Mouse (Mus musculus) layer of hippocampus, adult 9-11 months (tissue): ENCODE measurements around the gene Hist1h2ad.
A peak's percentile ranks its signal among the peaks of the same experiment; 100 is the strongest.
"Not testable (repeated sequence)": the region's sequence is repeated elsewhere in the genome, so short reads cannot be mapped to it uniquely, and the experiment has no call there.

Experiments used
- DNase-seq: peaks from one replicate; pipeline ENCODE4 v3.0.0; 2022

Gene Hist1h2ad

GRCm38 (mm10) chr13:23570261-23571021 lies 3.7 kb upstream of the Hist1h2ad start:
- DNase-seq: not testable (repeated sequence)

GRCm38 (mm10) chr13:23571022-23571503 lies 3.1 kb upstream of the Hist1h2ad start, which contains the start of the genes Hist1h2ae and Hist1h2bg:
Hist1h2ae (minus strand) TSS chr13:23571220.
Hist1h2bg (plus strand) TSS chr13:23571396.
- peak; percentile 85 for DNase-seq

GRCm38 (mm10) chr13:23571504-23572217 lies 2.5 kb upstream of the Hist1h2ad start:
- DNase-seq: not testable (repeated sequence)

GRCm38 (mm10) chr13:23572218-23573033 lies 1.8 kb upstream of the Hist1h2ad start:
- DNase-seq: no peak

- not testable (repeated sequence) for DNase-seq
Measured at GRCm38 (mm10) chr13:23573034-23573897, 915 bp upstream of the Hist1h2ad start.

- DNase-seq: not testable (repeated sequence)
Measured at GRCm38 (mm10) chr13:23574546-23575170, 477 bp downstream of the Hist1h2ad start.

- peak; percentile 73 for DNase-seq
Measured at GRCm38 (mm10) chr13:23575271-23575851, 1.2 kb downstream of the Hist1h2ad start, which contains the start of gene Hist1h3d. Hist1h3d (plus strand) TSS chr13:23575763.

- not testable (repeated sequence) for DNase-seq
Measured at GRCm38 (mm10) chr13:23575864-23576313, 1.7 kb downstream of the Hist1h2ad start.

GRCm38 (mm10) chr13:23576351-23576881 lies 2.2 kb downstream of the Hist1h2ad start:
- no peak for DNase-seq

GRCm38 (mm10) chr13:23576906-23577639 lies 2.9 kb downstream of the Hist1h2ad start:
- DNase-seq: no peak

GRCm38 (mm10) chr13:23577835-23578234 lies 3.7 kb downstream of the Hist1h2ad start:
- DNase-seq: no peak

- peak; percentile 97 for DNase-seq
Measured at GRCm38 (mm10) chr13:23581408-23582218, 7.4 kb downstream of the Hist1h2ad start, which contains the start of gene Hist1h4d. Hist1h4d (plus strand) TSS chr13:23581598.

- no peak for DNase-seq
Measured at GRCm38 (mm10) chr13:23582219-23583056, 8.3 kb downstream of the Hist1h2ad start.

- DNase-seq: no peak
Measured at GRCm38 (mm10) chr13:23583387-23584068, 9.3 kb downstream of the Hist1h2ad start.

- no peak for DNase-seq
Measured at GRCm38 (mm10) chr13:23584331-23584730, 10.2 kb downstream of the Hist1h2ad start.

GRCm38 (mm10) chr13:23585029-23585441 lies 10.9 kb downstream of the Hist1h2ad start:
- peak; percentile 67 for DNase-seq
